Comparison of ENCODE assay signal across 19 mouse cellular contexts in the genomic region with DNA sequence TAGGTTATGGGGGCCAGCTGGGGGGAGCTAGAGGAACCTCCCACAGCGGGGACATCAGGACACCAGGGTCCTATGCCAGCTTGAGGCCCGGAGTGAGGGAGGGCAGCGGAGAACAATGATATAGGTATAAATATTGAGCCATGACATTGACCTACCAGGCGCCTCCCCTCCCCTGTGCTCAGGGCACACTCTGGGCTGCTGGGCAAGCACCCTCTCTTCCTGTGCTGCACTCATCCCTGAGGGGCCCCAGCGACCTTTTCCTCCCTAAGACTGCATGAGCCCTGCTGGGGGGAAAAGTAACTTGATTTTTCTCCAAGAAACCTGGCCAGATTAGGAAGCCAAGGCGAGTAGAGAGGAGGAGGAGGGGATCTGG. TPM values are rescaled to one million over a fixed set of nuclear protein-coding genes. Genes with fewer than 3 reads are reported as not detected.
"Had no signal": no experiment of that assay in that cellular context is flagged by ENCODE, and none has a peak within 500 bp of the region (broad histone marks: within the 10 kb centered on the region; RNA-seq: fewer than 3 reads in every experiment).

No protein-coding gene starts in this region.

RNA-seq across cellular contexts. Expression of a gene that starts 11.4 kb away (rescaled TPM):
- polyA plus RNA-seq: cortical plate, adult 2 months; embryonic facial prominence, embryonic 10.5 days; embryonic facial prominence, embryonic 11.5 days; embryonic facial prominence, embryonic 12.5 days; embryonic facial prominence, embryonic 13.5 days; embryonic facial prominence, embryonic 15.5 days; erythroblast, embryonic 14.5 days; forebrain, embryonic 10.5 days; forebrain, embryonic 11.5 days; forebrain, embryonic 12.5 days; forebrain, embryonic 13.5 days; forebrain, embryonic 14.5 days; forebrain, embryonic 15.5 days; forebrain, embryonic 16.5 days; forebrain, postnatal 0 days; heart, adult 2 months had no signal

RNA-seq across cellular contexts. Expression of a gene that starts 46.9 kb away (rescaled TPM):
- polyA plus RNA-seq: cortical plate, adult 2 months; embryonic facial prominence, embryonic 10.5 days; embryonic facial prominence, embryonic 11.5 days; embryonic facial prominence, embryonic 12.5 days; embryonic facial prominence, embryonic 13.5 days; embryonic facial prominence, embryonic 14.5 days; embryonic facial prominence, embryonic 15.5 days; erythroblast, embryonic 14.5 days; forebrain, embryonic 10.5 days; forebrain, embryonic 11.5 days; forebrain, embryonic 12.5 days; forebrain, embryonic 13.5 days; forebrain, embryonic 14.5 days; forebrain, embryonic 15.5 days; forebrain, embryonic 16.5 days; forebrain, postnatal 0 days; frontal cortex, adult 2 months; gonadal fat pad, adult 2 months; heart, adult 2 months had no signal
